Mouse (Mus musculus) spleen, adult 12 weeks (tissue): ENCODE data around the gene Crhr1.

Experiments used
- DNase-seq: peaks from one replicate; pipeline ENCODE4 v3.0.0; 2022; ENCODE audit warnings: low spot score

Gene Crhr1

GRCm38 (mm10) chr11:104132580-104133441 is at the start of gene Crhr1:
TSS of gene Crhr1 (plus strand) at chr11:104132855.
- no peak for DNase-seq

- no peak for DNase-seq
These were observed 49.4 kb upstream of the Crhr1 start for GRCm38 (mm10) chr11:104083248-104083647.

- DNase-seq: no peak
These were observed 48.9 kb upstream of the Crhr1 start for GRCm38 (mm10) chr11:104083716-104084115.

GRCm38 (mm10) chr11:104088519-104088918 is 44.1 kb upstream of the Crhr1 start:
- DNase-seq: no peak

GRCm38 (mm10) chr11:104090769-104091168 is 41.9 kb upstream of the Crhr1 start:
- no peak for DNase-seq

- DNase-seq: no peak
These were observed 37.5 kb upstream of the Crhr1 start for GRCm38 (mm10) chr11:104095151-104095550.

- no peak for DNase-seq
These were observed 36.1 kb upstream of the Crhr1 start for GRCm38 (mm10) chr11:104096536-104096935.

GRCm38 (mm10) chr11:104099542-104099941 is 33.1 kb upstream of the Crhr1 start:
- no peak for DNase-seq

- no peak for DNase-seq
These were observed 30.0 kb upstream of the Crhr1 start for GRCm38 (mm10) chr11:104102641-104103040.

GRCm38 (mm10) chr11:104106329-104106728 is 26.3 kb upstream of the Crhr1 start:
- DNase-seq: no peak

- DNase-seq: no peak
These were observed 25.7 kb upstream of the Crhr1 start for GRCm38 (mm10) chr11:104106969-104107368.

GRCm38 (mm10) chr11:104110366-104110765 is 22.3 kb upstream of the Crhr1 start:
- no peak for DNase-seq

GRCm38 (mm10) chr11:104111851-104112250 is 20.8 kb upstream of the Crhr1 start:
- no peak for DNase-seq

GRCm38 (mm10) chr11:104113699-104114098 is 19.0 kb upstream of the Crhr1 start:
- DNase-seq: no peak

GRCm38 (mm10) chr11:104114690-104115089 is 18.0 kb upstream of the Crhr1 start:
- DNase-seq: no peak

- no peak for DNase-seq
These were observed 14.3 kb upstream of the Crhr1 start for GRCm38 (mm10) chr11:104118356-104118755.

GRCm38 (mm10) chr11:104122966-104123365 is 9.7 kb upstream of the Crhr1 start:
- no peak for DNase-seq

GRCm38 (mm10) chr11:104123479-104123878 is 9.2 kb upstream of the Crhr1 start:
- DNase-seq: no peak

- DNase-seq: no peak
These were observed 8.1 kb upstream of the Crhr1 start for GRCm38 (mm10) chr11:104124582-104124981.

- DNase-seq: no peak
These were observed 3.2 kb upstream of the Crhr1 start for GRCm38 (mm10) chr11:104129466-104129865.

- DNase-seq: no peak
These were observed 1.7 kb upstream of the Crhr1 start for GRCm38 (mm10) chr11:104130721-104131647.

- DNase-seq: no peak
These were observed 899 bp upstream of the Crhr1 start for GRCm38 (mm10) chr11:104131756-104132155.
